Mouse (Mus musculus) C2C12 (cell line): ENCODE results near the gene Papln.

Experiments
- CEBPB ChIP-seq: IDR thresholded peaks from one replicate; pipeline ENCODE4 v1.6.1; 2011; ENCODE audit warnings: low read depth, mild to moderate bottlenecking, control low read depth, moderate library complexity
- CTCF ChIP-seq: IDR thresholded peaks from one replicate; pipeline ENCODE4 v1.5.1; 2011; ENCODE audit not compliant: control insufficient read depth, insufficient read depth, insufficient read length
- FOSL1 ChIP-seq: IDR thresholded peaks from one replicate; pipeline ENCODE4 v1.8.0; 2011; ENCODE audit warnings: mild to moderate bottlenecking, low read length; ENCODE audit not compliant: poor library complexity, insufficient read depth, severe bottlenecking
- MAX ChIP-seq: IDR thresholded peaks from one replicate; pipeline ENCODE4 v1.6.1; 2011; ENCODE audit warnings: mild to moderate bottlenecking, control low read depth
- MYOD1 ChIP-seq: IDR thresholded peaks from one replicate; pipeline ENCODE4 v1.6.1; 2011; ENCODE audit warnings: low read depth; ENCODE audit not compliant: control insufficient read depth, insufficient read length
- MYOG ChIP-seq: IDR thresholded peaks from one replicate; pipeline ENCODE4 v1.6.1; 2011; ENCODE audit not compliant: control insufficient read depth, insufficient read length; ENCODE audit errors: extremely low read depth
- USF1 ChIP-seq: IDR thresholded peaks from one replicate; pipeline ENCODE4 v1.6.1; 2011; ENCODE audit warnings: low read depth, mild to moderate bottlenecking, control low read depth, moderate library complexity

- TF ChIP-seq MYOD1 = no peak
- TF ChIP-seq CTCF = no peak
- TF ChIP-seq MYOG = no peak
- no peak for TF ChIP-seq USF1
- TF ChIP-seq MAX = no peak
- no peak for TF ChIP-seq CEBPB
- TF ChIP-seq FOSL1 = no peak
Measured at GRCm38 (mm10) chr12:83782669-83783068, 19.2 kb downstream of the Papln start.
